18 mouse cellular contexts compared by ENCODE assay signal in genomic region chr4:82636658-82637057, GRCm38 (mm10).
"Had no signal": no experiment of that assay in that cellular context is flagged by ENCODE, and none has a peak within 500 bp of the region (broad histone marks: within the 10 kb centered on the region; RNA-seq: fewer than 3 reads in every experiment).

No protein-coding gene starts in this region.

- H3K27me3 ChIP-seq: limb, embryonic 15.5 days; midbrain, embryonic 13.5 days; stomach, embryonic 15.5 days had no signal

- H3K27ac ChIP-seq: limb, embryonic 12.5 days; limb, embryonic 15.5 days; liver, embryonic 14.5 days; macrophage; midbrain, embryonic 13.5 days; stomach, embryonic 15.5 days had no signal

- H3K4me1 ChIP-seq: limb, embryonic 15.5 days; midbrain, embryonic 13.5 days; stomach, embryonic 15.5 days had no signal

- H3K4me3 ChIP-seq: limb, embryonic 12.5 days; limb, embryonic 15.5 days; midbrain, embryonic 13.5 days; stomach, embryonic 15.5 days had no signal

- DNase-seq: kidney, adult 8-10 months; kidney, postnatal 14 days; kidney, postnatal 4 days; left cerebral cortex, postnatal 4 days; liver, postnatal 0 days; lung, embryonic 14.5 days; right cerebral cortex, postnatal 25 days; spleen, adult 18-20 months; thymus, postnatal 25 days had no signal

- H3K9me3 ChIP-seq: limb, embryonic 12.5 days; limb, embryonic 15.5 days; midbrain, embryonic 13.5 days; stomach, embryonic 15.5 days had no signal

- H3K9ac ChIP-seq: limb, embryonic 12.5 days; limb, embryonic 15.5 days; liver, embryonic 14.5 days; liver, postnatal 0 days; lung, embryonic 14.5 days; midbrain, embryonic 13.5 days; stomach, embryonic 15.5 days had no signal

- H3K36me3 ChIP-seq: limb, embryonic 12.5 days; limb, embryonic 15.5 days; midbrain, embryonic 13.5 days; stomach, embryonic 15.5 days had no signal

- H3K4me2 ChIP-seq: limb, embryonic 12.5 days; limb, embryonic 15.5 days; liver, embryonic 11.5 days; lung, embryonic 14.5 days; midbrain, embryonic 13.5 days; stomach, embryonic 15.5 days had no signal

- ATAC-seq: liver, postnatal 0 days; lung, postnatal 0 days; midbrain, embryonic 13.5 days; midbrain, embryonic 16.5 days had no signal
